Mouse (Mus musculus): ENCODE data around the gene Slc25a33. TPM values are rescaled to one million over a fixed set of nuclear protein-coding genes. Genes with fewer than 3 reads are reported as not detected.

Gene Slc25a33
- total RNA-seq, 2 experiments from 2014 or later, result 5.8 to 9.0 TPM

GRCm38 (mm10) chr4:149699953-149700352 is 74.1 kb downstream of the Slc25a33 start:
- DNase-seq (ENCODE audit: low spot score in 2 of 2), result no peak

- peak in 1 of 2 experiments; percentile 53 for DNase-seq (ENCODE audit: low spot score in 2 of 2)
These were observed 75.8 kb downstream of the Slc25a33 start for GRCm38 (mm10) chr4:149698197-149698821.

DNA sequence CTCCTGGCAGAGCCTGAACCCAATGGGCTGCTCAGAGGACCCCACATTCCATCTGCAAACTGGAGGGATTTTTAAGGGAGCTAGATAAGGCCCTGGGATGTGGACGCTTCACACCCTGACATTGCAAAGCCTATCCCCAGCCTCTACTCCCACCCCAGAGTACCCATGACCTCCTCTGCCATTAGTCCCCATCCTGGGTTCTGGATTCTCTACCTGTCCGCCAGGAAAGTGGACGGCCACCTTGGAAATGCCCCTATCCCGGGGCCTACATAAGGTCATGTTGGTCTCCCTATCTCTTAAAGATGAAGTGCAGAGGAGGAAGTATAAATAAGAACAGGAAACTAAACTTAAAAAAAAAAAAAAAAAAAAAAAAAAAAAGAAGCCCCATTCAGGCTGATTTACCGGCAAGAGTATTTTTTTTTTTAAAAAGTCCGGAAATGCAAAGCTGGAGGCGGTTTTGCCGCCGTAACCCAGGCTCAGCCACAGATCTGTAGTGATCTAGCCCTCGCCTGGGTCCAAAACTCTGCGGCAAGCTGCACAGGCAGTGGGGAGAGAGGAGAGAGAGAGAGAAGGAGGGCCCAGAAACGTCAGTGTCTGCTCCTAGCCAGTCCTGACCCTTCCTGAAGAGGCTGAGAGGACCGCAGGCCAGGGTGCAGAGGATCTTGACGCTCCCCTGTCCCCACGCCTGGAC is 76.4 kb downstream of the Slc25a33 start:
- DNase-seq (ENCODE audit: low spot score in 2 of 2), result no peak

GRCm38 (mm10) chr4:149696189-149696971 is 77.7 kb downstream of the Slc25a33 start:
- no peak for DNase-seq (ENCODE audit: low spot score in 2 of 2)

Small RNAs within 50 kb of the gene (microRNA-seq; reads per million reads assigned to microRNA genes)
- gene Gm47301, result not detected

Other genes with a start within 250 kb of the Slc25a33 start
- 10 to 100 TPM; 78.9 to 80.6 TPM for gene Clstn1, start 187.8 kb downstream of the Slc25a33 start, total RNA-seq (2021)
- 10 to 100 TPM in 1 of 2 experiments, 1 to 10 TPM in 1; 8.7 to 11.7 TPM for gene Pik3cd, start 71.7 kb downstream of the Slc25a33 start, total RNA-seq (2021)
- gene Tmem201, start 36.2 kb downstream of the Slc25a33 start, total RNA-seq (2021), result 10 to 100 TPM; 60.5 to 67.7 TPM
- gene Spsb1, start 180.8 kb upstream of the Slc25a33 start, total RNA-seq (2021), result 10 to 100 TPM; 22.5 to 28.0 TPM
- gene H6pd, start 234.7 kb upstream of the Slc25a33 start, total RNA-seq (2021), result 10 to 100 TPM; 66.0 to 71.0 TPM

Measured in gastrocnemius, postnatal 4 days (tissue).